Mouse (Mus musculus) adrenal gland, postnatal 10 days (tissue): Measurements from ENCODE around the gene Dgke. TPM values are rescaled to one million over a fixed set of nuclear protein-coding genes. Genes with fewer than 3 reads are reported as not detected.
"Not testable (repeated sequence)": the region's sequence is repeated elsewhere in the genome, so short reads cannot be mapped to it uniquely, and the experiment has no call there.

Experiments
- DNase-seq: peaks from one replicate; pipeline ENCODE4 v3.0.0; 2021; ENCODE audit warnings: mixed read lengths
- total RNA-seq, 2 experiments: library from RNA; stranded (reverse); gene quantifications; 2 replicates each; pipeline ENCODE4 v1.2.3; 2021

Dgke gene
- total RNA-seq, 2 experiments from 2014 or later: 10.5 to 12.8 TPM

- DNase-seq: no peak
Measured at GRCm38 (mm10) chr11:89074783-89075413, 8.2 kb upstream of the Dgke start.

DNA sequence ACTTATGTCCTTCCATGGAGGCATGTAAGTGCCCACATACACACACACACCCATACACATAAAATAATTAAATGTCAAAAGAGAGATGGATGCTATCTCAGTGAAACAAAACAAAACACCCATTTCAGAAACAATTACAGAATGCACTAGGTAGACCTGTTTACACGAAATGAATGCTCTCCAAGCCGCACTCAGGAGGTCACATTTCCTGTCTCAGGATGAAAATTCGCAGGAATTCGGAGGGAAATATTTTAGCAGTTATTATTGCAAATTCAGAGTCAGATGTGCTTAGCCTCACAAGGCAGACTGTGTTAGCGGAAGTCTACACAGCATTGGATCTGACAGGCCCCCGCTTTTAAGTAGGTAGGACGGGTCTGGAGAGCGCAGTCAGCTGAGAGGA lies 6.9 kb upstream of the Dgke start, which contains the start of gene Gm525:
Gm525 (plus strand) TSS at position 301 of the 400 bp plus-strand sequence.
- DNase-seq: no peak

- DNase-seq: no peak
Measured at GRCm38 (mm10) chr11:89071522-89071921, 4.9 kb upstream of the Dgke start.

DNA sequence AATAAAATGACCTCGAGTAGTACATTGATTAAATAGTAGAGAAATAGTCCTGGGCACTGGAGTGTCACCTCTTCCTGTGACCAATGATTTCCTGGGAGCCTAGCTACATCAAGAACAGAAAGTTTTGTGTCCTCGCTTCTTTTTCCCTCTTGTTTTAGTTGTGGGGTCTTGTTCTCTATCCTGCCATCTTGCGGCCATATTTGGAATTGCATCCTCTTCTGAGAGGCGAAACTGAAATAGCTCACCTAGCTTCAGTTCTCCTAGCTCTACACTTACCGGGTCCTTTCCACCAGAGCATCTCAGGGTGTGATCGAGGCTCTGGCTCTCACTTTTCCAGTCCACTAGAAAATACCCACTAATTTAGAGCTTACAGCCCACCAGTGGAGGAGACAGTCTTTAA lies 2.7 kb upstream of the Dgke start:
- peak; percentile 75 for DNase-seq

DNA sequence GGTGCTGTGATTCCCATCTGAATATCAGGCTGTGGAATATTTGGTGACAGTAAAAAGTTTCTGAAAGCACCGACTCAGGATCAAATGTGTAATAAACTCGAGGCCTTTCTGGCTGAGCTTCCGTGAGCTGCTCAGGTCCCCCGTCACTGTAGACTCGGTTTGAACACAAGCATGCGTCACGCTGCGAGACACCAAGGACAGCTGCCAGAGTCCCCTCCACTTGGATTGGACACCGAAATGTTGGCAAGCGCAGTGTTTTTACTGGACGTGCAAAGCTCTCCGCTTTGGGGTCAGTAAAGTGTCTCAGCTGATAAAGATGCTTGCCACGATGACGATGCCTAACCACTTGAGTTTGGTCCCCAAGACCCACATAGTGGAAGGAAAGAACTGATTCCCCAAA lies 2.0 kb upstream of the Dgke start:
- peak; percentile 70 for DNase-seq

DNA sequence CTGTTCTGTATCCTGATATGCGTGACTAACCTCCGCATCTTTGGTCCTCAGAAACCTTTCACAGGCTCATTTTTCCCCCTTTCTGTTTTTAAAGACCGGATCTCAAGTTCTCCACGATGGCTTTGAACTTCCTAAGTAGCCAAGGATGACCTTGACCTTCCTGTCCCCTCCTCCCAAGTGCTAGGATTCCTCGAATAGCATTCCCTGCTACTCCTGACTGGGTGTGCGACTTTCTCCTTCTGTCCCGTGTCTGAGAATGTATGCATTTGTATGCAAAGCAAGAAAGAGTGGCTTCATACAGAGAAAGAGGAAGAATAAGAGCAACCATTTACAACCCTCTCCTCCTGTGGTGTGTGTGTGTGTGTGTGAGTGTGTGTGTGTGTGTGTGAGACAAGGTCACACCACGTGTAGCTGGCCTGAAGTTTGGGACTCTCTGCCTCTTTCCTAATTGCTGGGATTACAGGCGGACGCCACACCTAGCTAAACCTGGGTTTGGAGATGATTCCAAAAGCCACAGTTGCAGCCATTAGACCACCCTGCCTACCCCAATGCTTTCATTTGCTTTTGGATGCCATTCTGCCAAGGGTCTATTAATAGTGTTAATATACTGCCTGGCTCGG lies 1.3 kb upstream of the Dgke start:
- DNase-seq: no peak

- no peak for DNase-seq
Measured at GRCm38 (mm10) chr11:89067301-89067822, 712 bp upstream of the Dgke start.

GRCm38 (mm10) chr11:89066126-89066525 lies 524 bp downstream of the Dgke start:
- no peak for DNase-seq

DNA sequence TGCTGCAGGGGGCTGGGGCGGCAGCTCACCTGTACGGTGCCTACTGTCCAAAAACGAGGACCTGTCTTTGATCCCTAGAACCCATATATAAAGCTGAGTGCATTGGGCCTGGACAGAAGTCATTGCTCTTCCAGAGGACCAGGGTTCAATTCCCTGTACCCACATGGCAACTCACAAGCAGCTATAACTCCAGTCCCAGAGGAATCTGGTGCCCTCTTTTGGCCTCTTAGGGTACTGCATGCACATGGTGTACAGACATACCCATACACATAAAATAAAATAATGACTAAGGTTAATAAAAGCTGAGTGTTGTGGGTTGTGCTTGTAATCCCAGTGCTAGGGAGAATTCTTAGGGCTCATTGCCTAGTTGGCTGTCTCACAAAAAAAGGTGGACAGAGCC lies 1.4 kb downstream of the Dgke start:
- DNase-seq: no peak

GRCm38 (mm10) chr11:89064312-89064711 lies 2.3 kb downstream of the Dgke start:
- no peak for DNase-seq

GRCm38 (mm10) chr11:89061362-89061761 lies 5.3 kb downstream of the Dgke start:
- no peak for DNase-seq

DNA sequence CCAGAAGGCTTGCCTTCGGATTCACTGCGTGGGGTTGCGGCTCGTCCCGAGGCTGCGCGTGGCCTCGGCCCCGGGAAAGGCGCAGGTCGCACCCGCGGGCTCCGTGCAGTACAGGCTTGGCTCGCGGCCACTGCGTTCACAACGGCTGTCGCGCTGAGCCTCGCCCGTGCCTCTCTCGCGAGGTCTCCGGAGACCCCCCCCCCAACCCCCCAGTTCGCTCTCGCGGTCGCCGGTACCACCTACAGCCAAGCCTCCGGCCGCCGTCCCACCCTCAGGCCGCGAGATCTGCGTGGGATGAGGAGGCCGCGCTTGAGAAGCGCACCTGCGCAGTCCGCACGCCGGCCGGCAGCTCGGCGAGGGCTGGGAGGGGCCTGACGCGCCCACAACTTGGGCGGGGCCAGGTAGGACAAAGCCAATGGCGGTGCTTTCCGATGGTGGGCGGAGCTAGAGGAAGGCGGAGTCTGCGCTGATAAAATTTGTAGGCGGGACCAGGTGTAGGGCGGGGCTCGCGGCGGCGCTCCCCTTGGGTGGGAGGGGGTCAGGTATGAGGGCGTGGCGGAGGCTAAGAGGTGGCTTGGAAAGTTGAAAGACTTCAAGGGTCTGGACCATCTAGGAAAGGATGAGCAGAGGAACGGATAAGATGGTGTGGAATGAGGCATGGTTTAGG lies 6.1 kb downstream of the Dgke start:
- DNase-seq: peak; percentile 92

DNA sequence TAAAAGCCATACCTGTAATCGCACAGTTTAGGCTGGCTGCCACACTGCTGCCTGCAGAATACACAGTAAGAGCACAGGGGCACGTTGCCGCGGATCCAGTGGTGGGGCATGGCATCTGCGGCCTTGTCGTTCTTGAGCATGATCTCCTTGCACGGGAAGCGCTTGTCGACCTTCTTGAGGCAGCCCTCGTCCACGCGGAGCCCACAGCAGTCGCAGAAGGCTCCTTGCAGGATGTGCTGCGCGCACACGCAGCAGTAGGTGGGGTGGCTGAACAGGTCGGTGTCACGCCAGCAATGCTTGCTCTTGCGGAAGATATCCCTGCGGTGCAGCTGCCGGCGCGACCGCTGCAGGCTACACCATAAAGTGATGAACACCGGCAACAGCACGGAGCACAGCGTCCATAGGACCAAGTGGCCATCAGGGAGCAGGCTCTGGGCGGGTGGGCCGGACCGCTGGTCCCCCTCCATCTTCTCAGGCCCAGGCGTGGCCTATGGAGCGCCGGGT lies 6.7 kb downstream of the Dgke start:
- no peak for DNase-seq

- peak; percentile 32 for DNase-seq
Measured at GRCm38 (mm10) chr11:89058515-89059270, 8.0 kb downstream of the Dgke start.

GRCm38 (mm10) chr11:89055931-89056690 lies 10.5 kb downstream of the Dgke start:
- no peak for DNase-seq

DNA sequence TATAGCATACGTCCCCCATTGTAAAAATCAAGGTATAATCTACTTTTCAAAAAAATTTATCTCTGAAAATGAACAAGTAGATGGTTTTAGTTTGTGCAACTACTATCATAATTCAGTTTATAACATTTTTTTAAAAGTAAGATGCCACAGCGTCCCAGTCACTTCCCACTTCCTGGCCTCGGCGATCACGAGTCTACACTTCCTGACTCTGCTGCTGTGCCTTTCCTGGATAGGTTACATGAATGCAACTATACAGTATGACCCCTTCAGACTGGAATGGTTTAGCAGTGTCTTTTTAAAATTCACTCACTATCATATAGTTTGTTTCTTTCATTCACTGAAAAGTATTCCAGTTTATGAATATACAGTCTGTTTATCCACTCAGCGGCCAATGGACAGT lies 14.9 kb downstream of the Dgke start:
- no peak for DNase-seq

GRCm38 (mm10) chr11:89046021-89046420 lies 20.6 kb downstream of the Dgke start:
- no peak for DNase-seq

DNA sequence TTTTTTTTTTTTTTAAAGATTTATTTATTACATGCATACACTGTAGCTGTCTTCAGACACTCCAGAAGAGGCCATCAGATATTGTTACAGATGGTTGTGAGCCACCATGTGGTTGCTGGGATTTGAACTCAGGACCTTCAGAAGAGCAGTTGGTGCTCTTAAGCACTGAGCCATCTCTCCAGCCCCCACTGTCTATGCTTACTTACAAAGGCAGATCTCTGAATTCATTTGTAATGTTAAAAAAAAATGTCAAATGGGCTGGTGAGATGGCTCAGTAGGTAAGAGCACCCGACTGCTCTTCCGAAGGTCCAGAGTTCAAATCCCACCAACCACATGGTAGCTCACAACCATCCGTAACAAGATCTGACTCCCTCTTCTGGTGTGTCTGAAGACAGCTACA lies 21.1 kb downstream of the Dgke start:
- not testable (repeated sequence) for DNase-seq

GRCm38 (mm10) chr11:89043046-89043445 lies 23.6 kb downstream of the Dgke start:
- peak; percentile 61 for DNase-seq

GRCm38 (mm10) chr11:89041073-89041472 lies 25.6 kb downstream of the Dgke start:
- not testable (repeated sequence) for DNase-seq

- DNase-seq: peak; percentile 77
Measured at GRCm38 (mm10) chr11:89039325-89039724, 27.3 kb downstream of the Dgke start.

DNA sequence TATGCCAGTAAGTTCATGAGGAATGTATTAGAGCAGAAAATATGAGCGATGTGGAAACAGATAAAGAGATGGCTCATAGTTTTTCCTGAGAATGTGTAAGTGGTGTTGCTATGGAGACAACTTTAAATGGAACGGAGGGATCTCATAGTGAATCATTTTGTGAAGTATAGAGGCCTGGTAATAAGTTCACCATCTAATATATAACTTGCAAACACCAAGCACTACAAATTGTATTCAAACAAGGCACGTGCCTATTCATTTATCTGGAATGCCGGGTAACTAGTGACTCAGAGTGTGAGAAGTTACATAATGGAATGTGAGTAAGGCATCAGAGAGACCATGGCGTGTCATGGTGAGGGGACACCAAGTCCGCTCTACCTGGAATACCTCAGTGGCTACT lies 28.2 kb downstream of the Dgke start:
- no peak for DNase-seq
